Mouse (Mus musculus) megakaryocyte, embryonic 14.5 days (primary cell): Measurements from ENCODE around the gene Spaca4.

ENCODE experiments used
- FLI1 ChIP-seq: IDR thresholded peaks from 2 replicates; pipeline ENCODE4 v1.6.1; 2012; ENCODE audit warnings: low read length, inconsistent platforms, mixed read lengths
- GATA1 ChIP-seq: IDR thresholded peaks from 3 replicates; pipeline ENCODE4 v1.6.1; 2012; ENCODE audit warnings: mixed read lengths, low read length, inconsistent platforms, borderline replicate concordance

GRCm38 (mm10) chr7:45700301-45701015 lies 25.2 kb downstream of the Spaca4 start:
- TF ChIP-seq GATA1 (no peak), FLI1 (no peak)
